In the genomic region with DNA sequence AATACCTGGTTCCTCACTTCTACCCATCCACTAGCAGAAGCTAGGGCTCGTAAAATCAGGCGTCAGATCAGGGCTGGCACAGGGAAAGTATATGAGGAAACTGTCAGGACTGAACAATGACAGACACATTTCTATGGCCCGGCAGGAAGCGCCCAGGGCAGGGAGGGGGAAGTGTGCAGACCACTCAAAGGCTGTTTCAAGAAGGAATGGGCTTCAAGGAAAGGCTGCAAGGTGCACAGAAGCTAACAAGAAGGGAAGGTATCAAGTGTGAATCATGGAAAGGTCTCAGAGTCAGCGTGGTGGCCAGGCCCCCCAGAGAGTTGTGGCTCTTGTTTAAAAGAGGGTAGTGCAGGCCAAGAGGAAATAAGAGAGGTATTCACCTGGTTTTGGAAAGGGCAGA, we compare ENCODE assay signal across 8 mouse cellular contexts. TPM values are rescaled to one million over a fixed set of nuclear protein-coding genes. Genes with fewer than 3 reads are reported as not detected.
A peak's percentile ranks its signal among the peaks of the same experiment; 100 is the strongest.
DNase-seq lines count a peak whose midpoint lies in the region; ATAC-seq and TF ChIP-seq lines count a peak whose summit lies in the region.

No protein-coding gene starts in this region.

- no peak for TF ChIP-seq CTCF in layer of hippocampus, adult 2 months (conservative IDR thresholded peaks at IDR 0.05)

- H3K4me1 ChIP-seq in forebrain, embryonic 11.5 days (replicated peaks; ENCODE audit: control insufficient read depth, insufficient read depth, low read length) = peaks cover 6% of the 10 kb centered on the region
- H3K4me1 ChIP-seq in limb, embryonic 15.5 days = peaks cover 46% of the 10 kb centered on the region

- H3K9ac ChIP-seq in forebrain, embryonic 11.5 days (ENCODE audit: low read length) = peak overlapping the region; percentile 100
- H3K9ac ChIP-seq in limb, embryonic 15.5 days = peak overlapping the region; percentile 97

- H3K27ac ChIP-seq in layer of hippocampus, adult 2 months = peak overlapping the region; percentile 97
- no peak overlapping the region; the same call in 1 of the 2 replicates for H3K27ac ChIP-seq in forebrain, embryonic 11.5 days (ENCODE audit: low read depth, low read length)
- H3K27ac ChIP-seq in limb, embryonic 15.5 days = peak overlapping the region; percentile 93

- no peaks in the 10 kb centered on the region for H3K36me3 ChIP-seq in forebrain, embryonic 11.5 days (ENCODE audit: control insufficient read depth, insufficient read depth, low read length)
- no peaks in the 10 kb centered on the region for H3K36me3 ChIP-seq in limb, embryonic 15.5 days

- H3K27me3 ChIP-seq in forebrain, embryonic 11.5 days (ENCODE audit: control insufficient read depth, insufficient read depth, low read length) = no peaks in the 10 kb centered on the region
- no peaks in the 10 kb centered on the region for H3K27me3 ChIP-seq in limb, embryonic 15.5 days

- 29% methylated on average over 5 of the region's 5 CpGs for WGBS in forebrain, embryonic 11.5 days
- 22% methylated on average over 5 of the region's 5 CpGs for WGBS in limb, embryonic 15.5 days

- H3K4me3 ChIP-seq in layer of hippocampus, adult 2 months = peak overlapping the region; percentile 68
- H3K4me3 ChIP-seq in forebrain, embryonic 11.5 days (ENCODE audit: low read depth, low read length) = peak overlapping the region; percentile 99
- peak overlapping the region; percentile 99 for H3K4me3 ChIP-seq in limb, embryonic 15.5 days

- no peak for ATAC-seq in forebrain, embryonic 11.5 days (replicated peaks; ENCODE audit: low FRiP score)
- ATAC-seq in limb, embryonic 15.5 days (ENCODE audit: insufficient number of reproducible peaks, low FRiP score, low TSS enrichment, low read depth) = no peak
- no peak for ATAC-seq in inflammation-experienced regulatory T-cells, adult 6 months

- H3K9me3 ChIP-seq in forebrain, embryonic 11.5 days (ENCODE audit: control insufficient read depth, low read length) = no peaks in the 10 kb centered on the region
- no peaks in the 10 kb centered on the region for H3K9me3 ChIP-seq in limb, embryonic 15.5 days

- peak overlapping the region; percentile 80 for H3K4me2 ChIP-seq in forebrain, embryonic 11.5 days (ENCODE audit: low read depth, low read length, severe bottlenecking)
- peak overlapping the region; percentile 73 for H3K4me2 ChIP-seq in limb, embryonic 15.5 days

- no peak for DNase-seq in layer of hippocampus, adult 2 months (ENCODE audit: low spot score in 2 of 2)
- DNase-seq in layer of hippocampus, postnatal 25 days (ENCODE audit: extremely low spot score in 1 of 2, low spot score in 1 of 2) = no peak
- DNase-seq in forebrain, embryonic 11.5 days (ENCODE audit: low spot score) = no peak
- peak; percentile 37 for DNase-seq in naive thymus-derived CD4-positive, alpha-beta T cell, adult 2 months (ENCODE audit: low read depth)
- no peak for DNase-seq in layer of hippocampus, adult 11-12 months (ENCODE audit: low spot score)
- no peak for DNase-seq in gastrocnemius, adult 8-10 months (ENCODE audit: low spot score in 2 of 2)

RNA-seq across cellular contexts. Expression of a gene that starts 0.7 kb away (rescaled TPM):
- total RNA-seq in layer of hippocampus, adult 2 months (2021) = 100 to 1,000 TPM; 718 to 729 TPM
- 100 to 1,000 TPM; 763 to 780 TPM for total RNA-seq in layer of hippocampus, postnatal 25 days (2021)
- polyA plus RNA-seq in forebrain, embryonic 11.5 days (2014; fragmentation: Nextera tagmentation; extraction: Ambion mirVana) = 745 and 764 TPM in 2 replicates
- 391 and 399 TPM in 2 replicates for polyA plus RNA-seq in limb, embryonic 15.5 days (2015; fragmentation: Nextera tagmentation; extraction: Ambion mirVana)
- 10 to 100 TPM; 44.1 to 58.4 (median 47.3) TPM for total RNA-seq in gastrocnemius, adult 8-10 months (2022)
- 100 to 1,000 TPM in 1 of 3 experiments, 10 to 100 TPM in 2; 86.6 to 332 (median 86.7) TPM for polyA plus RNA-seq in inflammation-experienced regulatory T-cells, adult 6 months (2017; shearing (Covaris generic))

RNA-seq across cellular contexts. Expression of a gene that starts 21.5 kb away (rescaled TPM):
- 1 to 10 TPM; 5.0 to 6.7 TPM for total RNA-seq in layer of hippocampus, adult 2 months (2021)
- 1 to 10 TPM; 3.0 to 5.6 TPM for total RNA-seq in layer of hippocampus, postnatal 25 days (2021)
- polyA plus RNA-seq in forebrain, embryonic 11.5 days (2014; fragmentation: Nextera tagmentation; extraction: Ambion mirVana) = not detected in 2 replicates
- polyA plus RNA-seq in limb, embryonic 15.5 days (2015; fragmentation: Nextera tagmentation; extraction: Ambion mirVana) = 0.79 and 1.1 TPM in 2 replicates
- total RNA-seq in gastrocnemius, adult 8-10 months (2022) = 100 to 1,000 TPM; 139 to 250 (median 181) TPM
- not detected for polyA plus RNA-seq in inflammation-experienced regulatory T-cells, adult 6 months (2017; shearing (Covaris generic))

Comparison
In these comparisons a context has a peak if more than half of its experiments do, and no peak if none do; other contexts are left out.
1. RNA of a gene that starts 0.7 kb away (total RNA-seq): 763 to 780 TPM in layer of hippocampus, postnatal 25 days and 718 to 729 TPM in layer of hippocampus, adult 2 months; 44.1 to 58.4 TPM in gastrocnemius, adult 8-10 months; every median in the first group is over 10 times any median in the second.
2. RNA of a gene that starts 21.5 kb away (total RNA-seq): 139 to 250 TPM in gastrocnemius, adult 8-10 months; 5.0 to 6.7 TPM in layer of hippocampus, adult 2 months and 3.0 to 5.6 TPM in layer of hippocampus, postnatal 25 days; every median in the first group is over 10 times any median in the second.
3. Peak in every context shown above with its lines, with median percentiles within 50 percentile points of each other: H3K4me3 ChIP-seq.